Mouse (Mus musculus): ENCODE measurements around the gene Psg18. TPM values are rescaled to one million over a fixed set of nuclear protein-coding genes. Genes with fewer than 3 reads are reported as not detected.
"Not testable (repeated sequence)": the region's sequence is repeated elsewhere in the genome, so short reads cannot be mapped to it uniquely, and the experiment has no call there.

Gene Psg18
- total RNA-seq (2021), result not detected
- long read RNA-seq, result 0 reads

- not testable (repeated sequence) for DNase-seq (ENCODE audit: low spot score in 2 of 2)
Measured at GRCm38 (mm10) chr7:18354909-18355308, at the start of gene Psg18. Gene Psg18, minus strand, starts transcription at chr7:18355009.

GRCm38 (mm10) chr7:18403407-18403806, 48.6 kb upstream of the Psg18 start:
- no peak for DNase-seq (ENCODE audit: low spot score in 2 of 2)

- no peak for DNase-seq (ENCODE audit: low spot score in 2 of 2)
Measured at GRCm38 (mm10) chr7:18402527-18403237, 47.9 kb upstream of the Psg18 start.

- DNase-seq (ENCODE audit: low spot score in 2 of 2), result not testable (repeated sequence)
Measured at GRCm38 (mm10) chr7:18391483-18391882, 36.7 kb upstream of the Psg18 start.

GRCm38 (mm10) chr7:18378295-18378694, 23.5 kb upstream of the Psg18 start:
- no peak for DNase-seq (ENCODE audit: low spot score in 2 of 2)

- not testable (repeated sequence) for DNase-seq (ENCODE audit: low spot score in 2 of 2)
Measured at GRCm38 (mm10) chr7:18335411-18335810, 19.4 kb downstream of the Psg18 start.

Other genes starting within 250 kb of the Psg18 start
- gene Igfl3, start 178.5 kb downstream of the Psg18 start, total RNA-seq (2021), result not detected
- gene Mill1, start 109.7 kb downstream of the Psg18 start, total RNA-seq (2021), result not detected
- gene Psg28, start 77.0 kb upstream of the Psg18 start, total RNA-seq (2021), result not detected
- not detected for gene Psg26, start 129.2 kb upstream of the Psg18 start, total RNA-seq (2021)
- gene Psg25, start 177.3 kb upstream of the Psg18 start, total RNA-seq (2021), result not detected
- gene Psg27, start 212.3 kb upstream of the Psg18 start, total RNA-seq (2021), result not detected

Data from layer of hippocampus, adult 18-20 months (tissue).